Mouse (Mus musculus) ES-E14 (cell line): ENCODE data around the gene Kif26b. TPM values are rescaled to one million over a fixed set of nuclear protein-coding genes. Genes with fewer than 3 reads are reported as not detected.

Experiments
- DNase-seq: peaks from one replicate; pipeline ENCODE4 v3.0.0-alpha.2; 2013; ENCODE audit warnings: low read depth, low spot score
- H3K27ac ChIP-seq: 2 replicates; pipeline ENCODE4 v1.5.1; 2012; ENCODE audit warnings: low read depth, mild to moderate bottlenecking, low read length, moderate library complexity, mixed read lengths; ENCODE audit not compliant: poor library complexity, insufficient read depth, severe bottlenecking
- H3K36me3 ChIP-seq: 2 replicates; pipeline ENCODE4 v1.6.1; 2012; ENCODE audit warnings: mild to moderate bottlenecking, low read length, moderate library complexity, mixed read lengths; ENCODE audit not compliant: control insufficient read depth, poor library complexity, insufficient read depth, severe bottlenecking
- H3K4me1 ChIP-seq, 2 experiments: fragments of 150-350 bp in 1 of 2; sonication (generic) in 1 of 2; 2 replicates each; pipeline ENCODE4 v1.6.1; 2012; ENCODE audit warnings: low read length in 2 of 2, mild to moderate bottlenecking in 1 of 2, mixed read lengths in 1 of 2; ENCODE audit not compliant: control insufficient read depth in 2 of 2, insufficient read depth in 2 of 2, poor library complexity in 1 of 2
- H3K4me3 ChIP-seq, 2 experiments: fragments of 150-350 bp in 1 of 2; sonication (generic) in 1 of 2; 2 replicates each; pipeline ENCODE4 v1.5.1; 2012; ENCODE audit warnings: low read length in 2 of 2, low read depth in 1 of 2, mild to moderate bottlenecking in 1 of 2, mixed read lengths in 1 of 2; ENCODE audit not compliant: insufficient read depth in 1 of 2, poor library complexity in 1 of 2, severe bottlenecking in 1 of 2
- H3K9ac ChIP-seq: 2 replicates; pipeline ENCODE4 v1.6.1; 2012; ENCODE audit warnings: low read depth, mild to moderate bottlenecking, low read length, mixed read lengths; ENCODE audit not compliant: poor library complexity, insufficient read depth, severe bottlenecking
- H3K9me3 ChIP-seq: fragments of 150-350 bp; sonication (generic); 2 replicates; pipeline ENCODE4 v1.6.1; 2012; ENCODE audit warnings: low read depth, mild to moderate bottlenecking, low read length; ENCODE audit not compliant: control insufficient read depth, insufficient read depth
- CHD2 ChIP-seq: IDR thresholded peaks from 2 replicates; pipeline ENCODE4 v1.6.1; 2014; ENCODE audit warnings: mild to moderate bottlenecking, low read depth, low read length, inconsistent platforms
- HCFC1 ChIP-seq: IDR thresholded peaks from 2 replicates; pipeline ENCODE4 v1.6.1; 2012; ENCODE audit warnings: low read length, inconsistent platforms, borderline replicate concordance; ENCODE audit not compliant: insufficient read depth
- MAFK ChIP-seq: IDR thresholded peaks from 2 replicates; pipeline ENCODE4 v1.6.1; 2014; ENCODE audit warnings: mild to moderate bottlenecking, low read depth, low read length, inconsistent platforms; ENCODE audit not compliant: insufficient read depth
- ZC3H11A ChIP-seq: IDR thresholded peaks from 2 replicates; pipeline ENCODE4 v1.6.1; 2012; ENCODE audit warnings: low read depth, mild to moderate bottlenecking, inconsistent platforms, low read length, borderline replicate concordance
- ZNF384 ChIP-seq: IDR thresholded peaks from 2 replicates; pipeline ENCODE4 v1.6.1; 2012; ENCODE audit warnings: low read depth, low read length, inconsistent platforms
- in situ Hi-C, 2 experiments: fragments of 600-800 bp; cut with MboI; formaldehyde crosslinking; loops; one replicate each; pipeline ENCODE4 v1.15.1; 2025; ENCODE audit warnings: low sequenced_read_pairs in 2 of 2, inconsistent platforms in 1 of 2; ENCODE audit not compliant: unreplicated experiment in 2 of 2
- total RNA-seq: library from RNA; depleted of rRNA; stranded (reverse); fragments of 300-350 nt; gene quantifications from 2 replicates; pipeline ENCODE4 v1.2.3, GENCODE M21; 2012; rRNA removed

Kif26b gene
- total RNA-seq, 1 experiment: 0.94 TPM

- no peak overlapping the region for H3K9ac ChIP-seq
- H3K4me1 ChIP-seq: no peaks in the 10 kb centered on the region
- DNase-seq: no peak
- no peak overlapping the region for H3K4me3 ChIP-seq
- no peaks in the 10 kb centered on the region for H3K36me3 ChIP-seq
- TF ChIP-seq ZNF384: no peak
- no peak for TF ChIP-seq ZC3H11A
- TF ChIP-seq HCFC1: no peak
- no peak for TF ChIP-seq CHD2
- no peak for TF ChIP-seq MAFK
- in situ Hi-C loops: no loop called here
- H3K9me3 ChIP-seq: no peaks in the 10 kb centered on the region
- no peak overlapping the region for H3K27ac ChIP-seq
Observed at GRCm38 (mm10) chr1:178972055-178972454, 443.1 kb downstream of the Kif26b start.

GRCm38 (mm10) chr1:178978617-178979245, 449.8 kb downstream of the Kif26b start:
- no peak overlapping the region for H3K4me3 ChIP-seq
- TF ChIP-seq HCFC1: no peak
- TF ChIP-seq ZNF384: no peak
- no peaks in the 10 kb centered on the region for H3K36me3 ChIP-seq
- in situ Hi-C loops: loop anchor here in 1 of 2 experiments (5.0 kb wide), 1 partner anchor 451 kb away; the partner anchor contains the start of gene Kif26b
- no peak overlapping the region for H3K27ac ChIP-seq
- H3K4me1 ChIP-seq: no peaks in the 10 kb centered on the region
- no peak overlapping the region for H3K9ac ChIP-seq
- DNase-seq: no peak
- H3K9me3 ChIP-seq: no peaks in the 10 kb centered on the region

GRCm38 (mm10) chr1:178980185-178980584, 451.3 kb downstream of the Kif26b start:
- H3K36me3 ChIP-seq: no peaks in the 10 kb centered on the region
- H3K9me3 ChIP-seq: no peaks in the 10 kb centered on the region
- in situ Hi-C loops: no loop called here
- H3K27ac ChIP-seq: no peak overlapping the region
- no peak for DNase-seq
- H3K9ac ChIP-seq: no peak overlapping the region
- no peak for TF ChIP-seq HCFC1
- no peak for TF ChIP-seq MAFK
- TF ChIP-seq ZNF384: no peak
- no peak for TF ChIP-seq CHD2
- no peak for TF ChIP-seq ZC3H11A
- no peak overlapping the region for H3K4me3 ChIP-seq
- no peaks in the 10 kb centered on the region for H3K4me1 ChIP-seq

- TF ChIP-seq HCFC1 (no peak), MAFK (no peak), CHD2 (no peak), ZNF384 (no peak), ZC3H11A (no peak)
- H3K4me1 ChIP-seq: no peaks in the 10 kb centered on the region
- H3K36me3 ChIP-seq: no peaks in the 10 kb centered on the region
- H3K9me3 ChIP-seq: no peaks in the 10 kb centered on the region
- no peak overlapping the region for H3K4me3 ChIP-seq
- H3K27ac ChIP-seq: no peak overlapping the region
- in situ Hi-C loops: no loop called here
- no peak for DNase-seq
- H3K9ac ChIP-seq: no peak overlapping the region
Observed at GRCm38 (mm10) chr1:178981641-178982040, 452.7 kb downstream of the Kif26b start.

- Histone ChIP-seq H3K27ac (no peak overlapping the region), H3K4me3 (no peak overlapping the region), H3K36me3 (no peaks in the 10 kb centered on the region), H3K9me3 (no peaks in the 10 kb centered on the region), H3K9ac (no peak overlapping the region), H3K4me1 (no peaks in the 10 kb centered on the region)
- no peak for DNase-seq
- in situ Hi-C loops: no loop called here
- TF ChIP-seq ZNF384 (no peak), ZC3H11A (no peak), MAFK (no peak), HCFC1 (no peak), CHD2 (no peak)
Observed at GRCm38 (mm10) chr1:178988176-178988575, 459.3 kb downstream of the Kif26b start.

Other genes with a start within 250 kb of the Kif26b start
- 14.4 and 18.2 TPM in 2 replicates for gene Cox20, start 210.0 kb upstream of the Kif26b start, total RNA-seq
- gene Hnrnpu, start 191.3 kb upstream of the Kif26b start, total RNA-seq: 459 and 494 TPM in 2 replicates
- gene Efcab2, start 123.0 kb upstream of the Kif26b start, total RNA-seq: 1.8 and 2.1 TPM in 2 replicates